Mouse (Mus musculus): ENCODE measurements around the gene Mrpl44. TPM values are rescaled to one million over a fixed set of nuclear protein-coding genes. Genes with fewer than 3 reads are reported as not detected.

The Mrpl44 gene
- polyA plus RNA-seq, 1 experiment from 2014 or later = 47.3 TPM

DNA sequence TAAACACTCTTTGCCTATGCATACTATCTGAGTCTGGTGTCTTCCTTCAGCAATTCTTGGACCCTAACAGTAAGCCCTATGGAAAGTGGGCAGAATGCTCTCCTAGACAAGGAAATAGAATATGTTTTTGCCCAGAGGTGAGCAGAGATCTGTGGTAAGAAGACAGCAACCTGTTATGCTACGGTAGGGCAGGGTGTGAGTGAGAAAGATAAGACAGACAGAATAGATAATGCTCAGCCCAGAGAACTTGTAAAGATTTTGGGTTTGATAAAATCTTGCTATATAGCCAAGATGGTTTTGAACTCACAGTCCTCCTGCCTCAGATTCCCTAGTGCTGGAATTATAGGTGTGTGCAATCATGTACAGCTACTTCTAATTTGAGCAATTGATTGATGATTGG, 11.3 kb upstream of the Mrpl44 start:
- H3K27ac ChIP-seq (replicated peaks) = no peak overlapping the region
- no peak overlapping the region for H3K9ac ChIP-seq
- 90% methylated on average over 1 of the region's 1 CpGs for WGBS
- H3K4me3 ChIP-seq = no peak overlapping the region
- H3K9me3 ChIP-seq = no peaks in the 10 kb centered on the region
- H3K4me1 ChIP-seq (replicated peaks) = peaks cover 24% of the 10 kb centered on the region
- no peak overlapping the region for H3K4me2 ChIP-seq
- no peaks in the 10 kb centered on the region for H3K36me3 ChIP-seq
- ATAC-seq (ENCODE audit: low read depth) = no peak
- no peaks in the 10 kb centered on the region for H3K27me3 ChIP-seq

DNA sequence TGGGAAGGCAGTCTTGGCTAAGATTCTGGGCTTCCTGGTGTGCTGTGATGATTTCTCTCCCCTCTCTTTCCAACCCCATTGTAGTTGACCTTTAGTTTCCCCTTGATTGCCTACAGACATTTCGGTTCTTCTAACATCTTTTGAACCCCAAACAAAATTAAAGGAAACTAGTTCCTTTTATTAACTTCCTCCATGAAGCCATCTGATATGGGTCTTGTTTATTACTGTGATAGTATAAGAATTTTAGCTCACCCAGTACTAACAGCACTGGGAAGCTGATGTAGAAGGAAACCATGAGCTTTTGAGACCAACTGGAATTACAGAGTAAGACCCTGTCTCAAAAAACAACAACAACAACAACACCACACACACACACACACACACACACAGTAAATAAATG, 7.6 kb upstream of the Mrpl44 start:
- Histone ChIP-seq H3K4me2 (no peak overlapping the region), H3K4me1 (replicated peaks) (no peaks in the 10 kb centered on the region), H3K9ac (no peak overlapping the region), H3K4me3 (no peak overlapping the region), H3K27ac (replicated peaks) (no peak overlapping the region), H3K27me3 (no peaks in the 10 kb centered on the region), H3K36me3 (no peaks in the 10 kb centered on the region), H3K9me3 (no peaks in the 10 kb centered on the region)
- no peak for ATAC-seq (ENCODE audit: low read depth)
- WGBS = 77% methylated on average over 1 of the region's 1 CpGs

DNA sequence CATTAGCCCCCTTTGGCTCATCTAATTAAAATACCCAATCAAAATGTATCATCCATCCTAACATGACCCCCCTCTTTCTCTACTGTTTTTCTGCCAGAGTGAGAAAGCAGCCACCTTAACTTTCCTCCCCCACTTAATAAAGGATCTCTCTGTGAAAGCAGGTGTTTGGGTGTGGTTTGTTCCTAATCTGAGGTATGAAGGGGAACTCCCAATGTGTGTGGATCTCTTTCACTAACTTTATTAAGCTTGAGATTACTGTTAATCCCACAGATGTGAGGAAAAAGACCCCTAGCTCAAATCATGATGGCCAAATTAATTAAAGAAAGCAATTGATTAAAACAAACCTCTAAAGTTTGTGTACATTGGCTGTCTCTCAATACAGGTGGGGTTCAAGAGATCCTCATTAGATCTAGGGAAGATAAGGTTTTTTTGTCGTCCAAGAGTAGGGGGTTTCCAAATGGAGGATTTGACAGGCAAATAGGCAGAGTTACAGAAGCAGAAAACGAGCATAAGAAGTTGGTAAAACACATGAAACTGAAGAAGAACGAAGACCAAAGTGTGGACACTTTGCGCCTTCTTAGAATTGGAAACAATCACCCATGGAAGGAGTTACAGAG, 1.5 kb upstream of the Mrpl44 start:
- no peak overlapping the region for H3K4me3 ChIP-seq
- H3K27ac ChIP-seq (replicated peaks) = no peak overlapping the region
- H3K4me2 ChIP-seq = no peak overlapping the region
- peaks cover 18% of the 10 kb centered on the region for H3K36me3 ChIP-seq
- no peaks in the 10 kb centered on the region for H3K27me3 ChIP-seq
- no peaks in the 10 kb centered on the region for H3K9me3 ChIP-seq
- H3K9ac ChIP-seq = no peak overlapping the region
- 87% methylated on average over 4 of the region's 4 CpGs for WGBS
- ATAC-seq (ENCODE audit: low read depth) = no peak
- peaks cover 23% of the 10 kb centered on the region for H3K4me1 ChIP-seq (replicated peaks)

DNA sequence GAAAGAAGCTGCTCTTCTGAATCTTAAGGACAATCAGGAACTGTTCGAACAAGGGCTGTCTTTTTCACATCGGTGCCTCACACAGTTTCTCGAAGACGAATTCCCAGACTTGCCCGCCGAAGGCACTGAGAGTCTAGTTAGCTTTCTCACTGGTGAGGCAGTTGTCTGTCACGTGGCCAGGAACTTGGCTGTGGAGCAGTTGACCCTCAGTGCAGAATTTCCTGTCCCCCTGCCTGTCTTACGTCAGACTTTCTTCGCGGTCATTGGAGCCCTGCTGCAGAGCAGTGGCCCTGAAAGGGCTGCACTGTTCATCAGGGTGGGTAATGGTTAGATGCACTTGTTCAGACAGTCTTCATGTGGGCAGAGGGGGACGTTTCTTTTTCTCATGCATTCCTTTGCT, 2.2 kb downstream of the Mrpl44 start:
- WGBS = 88% methylated on average over 11 of the region's 11 CpGs
- H3K4me3 ChIP-seq = no peak overlapping the region
- no peak overlapping the region for H3K9ac ChIP-seq
- peaks cover 54% of the 10 kb centered on the region for H3K36me3 ChIP-seq
- H3K4me1 ChIP-seq (replicated peaks) = peaks cover 23% of the 10 kb centered on the region
- no peak overlapping the region for H3K4me2 ChIP-seq
- no peaks in the 10 kb centered on the region for H3K9me3 ChIP-seq
- no peaks in the 10 kb centered on the region for H3K27me3 ChIP-seq
- H3K27ac ChIP-seq (replicated peaks) = no peak overlapping the region
- ATAC-seq (ENCODE audit: low read depth) = no peak

DNA sequence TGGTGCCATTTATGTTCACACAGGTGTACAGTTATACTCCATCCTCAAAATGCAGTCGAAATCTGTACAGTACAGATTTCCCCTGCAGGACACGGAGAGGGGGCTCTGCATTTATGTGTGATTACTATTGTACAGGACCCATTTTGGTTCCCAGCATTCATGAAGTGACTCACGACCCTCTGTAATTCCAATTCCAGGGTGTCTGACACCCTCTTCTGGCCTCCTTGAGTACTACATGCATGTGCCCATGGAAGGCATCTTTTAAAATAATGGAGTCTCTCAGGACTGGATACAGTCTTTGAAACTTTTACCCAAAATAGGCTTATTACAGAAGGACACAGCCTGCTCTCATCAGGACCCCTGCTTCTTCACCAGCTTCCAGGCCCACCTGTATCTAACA, 6.6 kb downstream of the Mrpl44 start:
- Histone ChIP-seq H3K27ac (replicated peaks) (no peak overlapping the region), H3K4me3 (no peak overlapping the region), H3K27me3 (no peaks in the 10 kb centered on the region), H3K36me3 (peaks cover 67% of the 10 kb centered on the region), H3K4me2 (no peak overlapping the region), H3K9me3 (no peaks in the 10 kb centered on the region), H3K9ac (no peak overlapping the region), H3K4me1 (replicated peaks) (peaks cover 15% of the 10 kb centered on the region)
- ATAC-seq (ENCODE audit: low read depth) = no peak
- WGBS = 83% methylated on average over 3 of the region's 3 CpGs

DNA sequence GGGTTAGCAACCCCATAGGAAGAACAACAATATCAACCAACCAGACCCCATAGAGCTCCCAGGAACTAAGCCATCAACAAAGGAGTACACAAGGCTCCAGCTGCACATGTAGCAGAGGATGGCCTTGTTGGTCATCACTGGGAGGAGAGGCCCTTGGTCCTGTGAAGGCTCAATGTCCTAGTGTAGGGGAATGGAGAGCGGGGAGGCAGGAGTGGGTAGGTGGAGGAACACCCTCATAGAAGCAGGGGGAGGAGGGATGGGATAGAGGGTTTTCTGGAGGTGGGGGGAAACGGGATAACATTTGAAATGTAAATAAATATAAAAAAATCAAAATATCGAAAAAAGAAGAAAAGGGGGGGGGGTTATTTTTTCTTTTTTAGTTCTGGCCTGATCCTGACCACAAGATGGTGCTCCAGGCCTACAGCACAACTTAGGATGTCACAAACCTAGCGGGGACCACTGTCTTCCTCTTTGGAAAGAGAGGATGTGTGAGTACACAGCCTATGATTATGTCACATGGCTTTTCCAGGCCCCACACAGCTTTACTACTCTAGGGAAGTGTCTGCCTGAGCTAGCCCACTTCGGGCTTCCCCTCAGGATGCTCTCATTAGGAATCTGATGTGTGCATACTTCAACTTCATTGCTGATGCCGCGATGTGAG, 10.6 kb downstream of the Mrpl44 start:
- peak; percentile 88 for ATAC-seq (ENCODE audit: low read depth)
- Histone ChIP-seq H3K27me3 (no peaks in the 10 kb centered on the region), H3K4me1 (replicated peaks) (no peaks in the 10 kb centered on the region), H3K27ac (replicated peaks) (no peak overlapping the region), H3K9ac (no peak overlapping the region; the same call in 1 of the 2 replicates), H3K36me3 (peaks cover 30% of the 10 kb centered on the region), H3K4me2 (no peak overlapping the region), H3K9me3 (no peaks in the 10 kb centered on the region), H3K4me3 (no peak overlapping the region)
- 68% methylated on average over 7 of the region's 7 CpGs for WGBS

DNA sequence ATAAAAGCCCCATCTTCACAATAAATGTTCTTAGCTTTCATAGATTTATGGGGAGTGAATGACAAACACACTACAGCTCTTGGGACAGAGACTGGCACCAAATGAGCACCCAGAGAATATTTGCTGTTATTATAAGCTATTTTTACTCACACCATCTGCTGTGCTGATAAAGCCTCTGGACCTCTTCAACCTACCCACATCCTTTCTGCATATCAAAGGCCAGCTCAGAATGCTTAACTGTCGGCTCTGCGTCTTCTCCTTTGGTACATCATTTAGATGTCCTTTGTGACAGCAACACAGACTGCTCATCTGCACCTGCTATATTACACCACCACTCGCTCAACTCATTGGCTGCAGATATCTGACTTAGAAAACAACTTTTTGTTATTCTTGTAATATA, 21.3 kb downstream of the Mrpl44 start:
- Histone ChIP-seq H3K36me3 (peaks cover 24% of the 10 kb centered on the region), H3K9ac (no peak overlapping the region), H3K27me3 (no peaks in the 10 kb centered on the region), H3K4me2 (no peak overlapping the region), H3K4me1 (replicated peaks) (no peaks in the 10 kb centered on the region), H3K27ac (replicated peaks) (no peak overlapping the region), H3K9me3 (no peaks in the 10 kb centered on the region), H3K4me3 (no peak overlapping the region)
- 74% methylated on average over 3 of the region's 3 CpGs for WGBS
- no peak for ATAC-seq (ENCODE audit: low read depth)

DNA sequence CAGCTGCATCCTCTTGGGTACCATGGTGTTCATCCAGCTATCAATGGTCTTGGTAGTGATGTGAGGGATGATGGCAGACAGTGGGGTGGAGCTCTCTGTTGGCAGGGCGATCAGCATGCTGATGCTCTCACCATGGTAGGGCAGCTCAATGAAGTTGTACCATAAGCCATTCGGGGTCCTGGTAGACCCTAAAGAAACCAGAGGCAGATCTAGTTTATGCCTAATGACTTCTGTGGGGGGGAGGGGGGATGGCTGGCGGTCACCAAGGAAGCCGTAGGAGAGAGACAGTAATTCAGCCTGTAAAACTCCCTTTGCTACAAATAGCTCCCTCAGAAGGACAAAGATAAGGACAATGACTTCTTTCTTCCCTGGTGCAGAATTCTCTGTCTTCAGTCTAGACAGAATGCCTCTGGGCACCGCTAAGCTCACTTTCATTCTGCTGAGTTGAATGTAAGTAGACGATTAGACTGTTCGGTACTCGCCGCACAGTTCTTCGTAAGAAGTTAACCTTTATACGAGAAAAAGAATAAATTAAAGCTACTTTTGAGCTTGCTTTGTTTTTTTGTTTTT, 27.1 kb downstream of the Mrpl44 start:
- H3K4me2 ChIP-seq = no peak overlapping the region
- peak; percentile 85 for ATAC-seq (ENCODE audit: low read depth)
- WGBS = 32% methylated on average over 11 of the region's 11 CpGs

DNA sequence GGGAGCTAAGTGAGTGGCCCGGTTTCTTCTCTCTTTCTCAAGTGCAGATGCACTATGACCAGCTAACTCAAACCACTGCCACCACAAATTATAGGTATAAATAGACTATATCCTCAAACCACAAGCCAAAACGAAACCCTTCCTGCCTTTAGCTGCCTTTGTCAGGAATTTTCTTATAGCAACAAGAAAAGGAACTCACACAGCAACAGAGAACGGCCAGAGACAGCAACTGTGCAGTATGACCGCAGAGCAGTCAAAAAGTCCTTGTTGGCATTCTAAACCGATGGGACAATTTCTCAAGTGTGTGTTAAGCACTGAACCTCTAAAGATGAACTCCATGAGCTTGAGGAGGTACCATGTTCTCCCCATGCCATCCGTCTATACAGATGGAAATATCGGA, 27.8 kb downstream of the Mrpl44 start:
- WGBS = 64% methylated on average over 7 of the region's 7 CpGs

More for the DNA sequence above, 27.1 kb downstream of the Mrpl44 start:
- Histone ChIP-seq H3K9me3 (no peaks in the 10 kb centered on the region), H3K4me3 (no peak overlapping the region), H3K4me1 (replicated peaks) (peaks cover 21% of the 10 kb centered on the region), H3K27me3 (no peaks in the 10 kb centered on the region), H3K27ac (replicated peaks) (0 out of 2 replicates have a peak overlapping the region, but pooled peaks have one; percentile 23), H3K9ac (no peak overlapping the region), H3K36me3 (peaks cover 20% of the 10 kb centered on the region)

DNA sequence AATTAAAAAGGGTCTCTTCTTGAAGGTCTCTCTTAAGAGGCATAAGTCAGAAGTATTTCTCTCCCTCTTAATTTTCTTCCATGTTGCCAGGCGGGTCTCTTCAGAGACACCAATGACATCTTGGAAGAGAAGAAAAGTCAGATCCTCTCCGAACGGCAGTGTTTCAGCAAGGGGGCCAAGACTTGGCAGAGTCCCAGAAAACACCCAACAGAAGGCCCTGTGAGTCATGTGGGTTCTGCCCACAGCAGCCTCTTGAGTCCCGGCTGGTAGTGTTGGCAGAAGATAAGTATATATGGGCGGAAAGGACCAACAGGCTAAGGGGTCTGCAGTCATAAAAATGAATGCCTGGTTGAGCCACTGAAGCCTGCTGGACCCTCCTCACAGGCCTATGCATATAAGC, 31.0 kb downstream of the Mrpl44 start:
- Histone ChIP-seq H3K27ac (replicated peaks) (no peak overlapping the region), H3K4me1 (replicated peaks) (peaks cover 21% of the 10 kb centered on the region), H3K27me3 (no peaks in the 10 kb centered on the region), H3K9me3 (no peaks in the 10 kb centered on the region), H3K36me3 (peaks cover 1% of the 10 kb centered on the region; the same call in 1 of the 2 replicates), H3K4me3 (no peak overlapping the region), H3K9ac (no peak overlapping the region), H3K4me2 (no peak overlapping the region)
- ATAC-seq (ENCODE audit: low read depth) = 0 out of 2 replicates have a peak, but pooled peaks have one; percentile 4
- WGBS = 58% methylated on average over 5 of the region's 5 CpGs

More for the DNA sequence above, 27.8 kb downstream of the Mrpl44 start:
- Histone ChIP-seq H3K27ac (replicated peaks) (peak overlapping the region; percentile 55; the same call in 1 of the 2 replicates), H3K27me3 (no peaks in the 10 kb centered on the region), H3K9me3 (no peaks in the 10 kb centered on the region), H3K4me3 (no peak overlapping the region), H3K4me2 (no peak overlapping the region), H3K9ac (no peak overlapping the region), H3K36me3 (peaks cover 17% of the 10 kb centered on the region), H3K4me1 (replicated peaks) (peaks cover 21% of the 10 kb centered on the region)
- no peak for ATAC-seq (ENCODE audit: low read depth)

DNA sequence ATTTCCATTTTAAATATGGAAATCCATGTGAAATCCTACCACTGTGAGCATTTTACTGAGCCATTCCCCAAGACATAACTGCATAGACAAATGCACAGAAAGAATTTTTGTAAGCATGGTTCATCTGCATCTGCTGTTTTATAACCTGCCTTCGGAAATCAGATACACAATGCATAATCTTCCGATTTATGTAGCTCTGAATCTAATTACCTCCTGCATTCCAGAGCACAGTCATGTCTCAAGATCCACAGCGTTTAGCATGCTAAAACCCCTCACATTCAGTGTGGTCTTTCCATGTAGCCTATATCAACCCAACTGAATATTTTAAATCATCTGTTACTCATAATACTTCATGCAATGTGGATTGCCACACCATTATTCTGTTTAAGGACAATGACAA, 33.6 kb downstream of the Mrpl44 start:
- Histone ChIP-seq H3K36me3 (peaks cover 12% of the 10 kb centered on the region), H3K4me2 (no peak overlapping the region), H3K27me3 (no peaks in the 10 kb centered on the region), H3K9ac (no peak overlapping the region), H3K4me3 (no peak overlapping the region), H3K27ac (replicated peaks) (no peak overlapping the region), H3K9me3 (no peaks in the 10 kb centered on the region), H3K4me1 (replicated peaks) (0 out of 2 replicates have a peak, but pooled peaks cover 9% of the 10 kb centered on the region)
- ATAC-seq (ENCODE audit: low read depth) = no peak
- WGBS = 93% methylated on average over 3 of the region's 3 CpGs

DNA sequence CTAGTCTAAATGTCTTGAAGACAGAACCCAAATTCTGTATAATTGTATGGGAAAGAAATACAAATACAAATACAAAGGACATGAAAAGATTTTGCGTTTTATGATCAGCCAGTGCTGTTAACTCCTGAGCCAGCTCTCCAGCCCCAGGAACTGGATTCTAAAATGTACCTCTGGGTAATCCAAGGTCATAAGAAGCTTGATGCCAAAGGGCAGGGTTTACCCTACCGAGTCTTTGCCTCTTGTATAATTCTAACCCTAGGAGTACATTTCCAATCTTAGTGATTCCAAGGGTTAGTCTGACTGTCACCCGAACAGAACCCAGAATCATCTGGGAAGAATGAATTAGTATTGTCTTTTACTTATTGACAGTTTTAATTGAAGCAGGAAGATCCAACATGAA, 39.6 kb downstream of the Mrpl44 start:
- H3K27ac ChIP-seq (replicated peaks) = no peak overlapping the region
- WGBS = 90% methylated on average over 3 of the region's 3 CpGs
- no peak overlapping the region for H3K4me2 ChIP-seq

More for the DNA sequence above, 39.6 kb downstream of the Mrpl44 start:
- no peak for ATAC-seq (ENCODE audit: low read depth)
- Histone ChIP-seq H3K4me3 (no peak overlapping the region), H3K27me3 (no peaks in the 10 kb centered on the region), H3K9me3 (no peaks in the 10 kb centered on the region), H3K4me1 (replicated peaks) (peaks cover 3% of the 10 kb centered on the region; the same call in 1 of the 2 replicates), H3K36me3 (peaks cover 21% of the 10 kb centered on the region), H3K9ac (no peak overlapping the region)
